Mouse (Mus musculus) spleen, adult 2 months (tissue): ENCODE measurements at regions not wholly inside any gene's neighbourhood (a gene's known extent, or its start where the extent isn't known, plus 50 kb on each side); places are given as distances from the start of the nearest gene placed in this dataset.

Experiments
- CTCF ChIP-seq: fragments of 200-500 bp; IDR thresholded peaks from 2 replicates; pipeline ENCODE4 v1.5.1; 2011; ENCODE audit warnings: mild to moderate bottlenecking, inconsistent platforms; ENCODE audit not compliant: insufficient read depth, insufficient read length, insufficient replicate concordance; ENCODE audit errors: extremely low read depth
- POLR2A ChIP-seq: fragments of 200-500 bp; IDR thresholded peaks from 2 replicates; pipeline ENCODE4 v1.6.1; 2011; ENCODE audit warnings: low read depth, low read length, inconsistent platforms

GRCm38 (mm10) chr17:50432559-50432958 lies 76.6 kb upstream of the Plcl2 start:
- TF ChIP-seq CTCF (no peak), POLR2A (no peak)
